In genomic region chr10:128919203-128919631, GRCm38 (mm10) we compare ENCODE assay signal across 8 mouse cellular contexts. TPM values are rescaled to one million over a fixed set of nuclear protein-coding genes. Genes with fewer than 3 reads are reported as not detected.
DNase-seq lines count a peak whose midpoint lies in the region; ATAC-seq lines count a peak whose summit lies in the region.
"Had no signal": no experiment of that assay in that cellular context is flagged by ENCODE, and none has a peak within 500 bp of the region (broad histone marks: within the 10 kb centered on the region; RNA-seq: fewer than 3 reads in every experiment).

No protein-coding gene starts in this region.

- peaks cover 40% of the 10 kb centered on the region for H3K36me3 ChIP-seq in embryonic facial prominence, embryonic 15.5 days
- peaks cover 14% of the 10 kb centered on the region for H3K36me3 ChIP-seq in midbrain, embryonic 13.5 days

- peaks cover 49% of the 10 kb centered on the region for H3K4me1 ChIP-seq in embryonic facial prominence, embryonic 15.5 days
- peaks cover 45% of the 10 kb centered on the region for H3K4me1 ChIP-seq in midbrain, embryonic 13.5 days (replicated peaks)

- 23% methylated on average over 6 of the region's 6 CpGs for WGBS in embryonic facial prominence, embryonic 15.5 days
- WGBS in midbrain, embryonic 13.5 days = 7% methylated on average over 6 of the region's 6 CpGs

- intact Hi-C loops in left cerebral cortex, postnatal 10 days (cut with DNase I) = no loop called here

- H3K4me2 ChIP-seq in embryonic facial prominence, embryonic 15.5 days (replicated peaks) = no peak overlapping the region
- H3K4me2 ChIP-seq in midbrain, embryonic 13.5 days (replicated peaks) = no peak overlapping the region

- no peak for ATAC-seq in embryonic facial prominence, embryonic 15.5 days (ENCODE audit: insufficient number of reproducible peaks, low FRiP score, low TSS enrichment, low read depth)
- ATAC-seq in midbrain, embryonic 13.5 days = no peak

- H3K9me3 ChIP-seq in embryonic facial prominence, embryonic 15.5 days (replicated peaks) = no peaks in the 10 kb centered on the region
- no peaks in the 10 kb centered on the region for H3K9me3 ChIP-seq in midbrain, embryonic 13.5 days

- peak overlapping the region; percentile 72; the same call in 1 of the 2 replicates for H3K27ac ChIP-seq in embryonic facial prominence, embryonic 15.5 days (replicated peaks)
- peak overlapping the region; percentile 47 for H3K27ac ChIP-seq in midbrain, embryonic 13.5 days
- H3K27ac ChIP-seq: macrophage had no signal

- no peaks in the 10 kb centered on the region for H3K27me3 ChIP-seq in embryonic facial prominence, embryonic 15.5 days
- H3K27me3 ChIP-seq in midbrain, embryonic 13.5 days = no peaks in the 10 kb centered on the region

- no peak overlapping the region for H3K9ac ChIP-seq in embryonic facial prominence, embryonic 15.5 days
- H3K9ac ChIP-seq in midbrain, embryonic 13.5 days (replicated peaks) = no peak overlapping the region

- H3K4me3 ChIP-seq in embryonic facial prominence, embryonic 15.5 days (replicated peaks) = no peak overlapping the region
- H3K4me3 ChIP-seq in midbrain, embryonic 13.5 days (replicated peaks) = no peak overlapping the region

- peak; percentile 60 for DNase-seq in lung, postnatal 10 days
- no peak for DNase-seq in lung, postnatal 25 days (ENCODE audit: low spot score)
- DNase-seq in kidney, adult 9 months = peak; percentile 93
- no peak for DNase-seq in spleen, adult 18-20 months
- no peak for DNase-seq in left cerebral cortex, postnatal 10 days (ENCODE audit: extremely low spot score in 1 of 2, low spot score in 2 of 2)

RNA-seq across cellular contexts. Expression of gene Rdh5, which starts 3.5 kb away (rescaled TPM):
- polyA plus RNA-seq in embryonic facial prominence, embryonic 15.5 days (2015; fragmentation: Nextera tagmentation; extraction: Ambion mirVana) = 19.6 and 21.3 TPM in 2 replicates
- 14.8 and 20.9 TPM in 2 replicates for polyA plus RNA-seq in midbrain, embryonic 13.5 days (2015; fragmentation: Nextera tagmentation; extraction: Ambion mirVana)
- total RNA-seq in left cerebral cortex, postnatal 10 days (2021) = 1 to 10 TPM; 5.5 to 6.1 TPM

RNA-seq across cellular contexts. Expression of gene Bloc1s1, which starts 4.6 kb away (rescaled TPM):
- 224 and 226 TPM in 2 replicates for polyA plus RNA-seq in embryonic facial prominence, embryonic 15.5 days (2015; fragmentation: Nextera tagmentation; extraction: Ambion mirVana)
- 266 and 289 TPM in 2 replicates for polyA plus RNA-seq in midbrain, embryonic 13.5 days (2015; fragmentation: Nextera tagmentation; extraction: Ambion mirVana)
- total RNA-seq in left cerebral cortex, postnatal 10 days (2021) = 10 to 100 TPM; 84.3 to 85.3 TPM

RNA-seq across cellular contexts. Expression of gene Itga7, which starts 14.4 kb away (rescaled TPM):
- polyA plus RNA-seq in embryonic facial prominence, embryonic 15.5 days (2015; fragmentation: Nextera tagmentation; extraction: Ambion mirVana) = 14.3 and 16.5 TPM in 2 replicates
- polyA plus RNA-seq in midbrain, embryonic 13.5 days (2015; fragmentation: Nextera tagmentation; extraction: Ambion mirVana) = 1.7 and 2.5 TPM in 2 replicates
- total RNA-seq in left cerebral cortex, postnatal 10 days (2021) = 10 to 100 TPM; 14.2 to 14.9 TPM
- polyA plus RNA-seq: macrophage had no signal

RNA-seq across cellular contexts. Expression of gene Cd63, which starts 18.4 kb away (rescaled TPM):
- polyA plus RNA-seq in embryonic facial prominence, embryonic 15.5 days (2015; fragmentation: Nextera tagmentation; extraction: Ambion mirVana) = 1,010 and 1,093 TPM in 2 replicates
- polyA plus RNA-seq in midbrain, embryonic 13.5 days (2015; fragmentation: Nextera tagmentation; extraction: Ambion mirVana) = 127 and 141 TPM in 2 replicates
- 10 to 100 TPM; 63.0 to 66.0 TPM for total RNA-seq in left cerebral cortex, postnatal 10 days (2021)

RNA-seq across cellular contexts. Expression of gene Gdf11, which starts 27.7 kb away (rescaled TPM):
- 6.1 TPM in 2 replicates for polyA plus RNA-seq in embryonic facial prominence, embryonic 15.5 days (2015; fragmentation: Nextera tagmentation; extraction: Ambion mirVana)
- 11.2 and 11.7 TPM in 2 replicates for polyA plus RNA-seq in midbrain, embryonic 13.5 days (2015; fragmentation: Nextera tagmentation; extraction: Ambion mirVana)
- total RNA-seq in left cerebral cortex, postnatal 10 days (2021) = 10 to 100 TPM; 13.2 to 16.2 TPM

Comparison
In these comparisons a context has a peak if more than half of its experiments do, and no peak if none do; other contexts are left out.
1. DNase-seq: peak in lung, postnatal 10 days (single experiment) and kidney, adult 9 months (single experiment); none in lung, postnatal 25 days (single experiment), spleen, adult 18-20 months (0 of 2) and left cerebral cortex, postnatal 10 days (0 of 2).